Mouse (Mus musculus): ENCODE measurements around the gene Gas2l2.

Gas2l2 gene

GRCm38 (mm10) chr11:83442596-83443267 is 13.5 kb upstream of the Gas2l2 start:
- peak; percentile 79 for DNase-seq (ENCODE audit: low spot score)

- DNase-seq (ENCODE audit: low spot score): peak; percentile 43
These were observed 12.0 kb upstream of the Gas2l2 start for GRCm38 (mm10) chr11:83441235-83441634.

DNA sequence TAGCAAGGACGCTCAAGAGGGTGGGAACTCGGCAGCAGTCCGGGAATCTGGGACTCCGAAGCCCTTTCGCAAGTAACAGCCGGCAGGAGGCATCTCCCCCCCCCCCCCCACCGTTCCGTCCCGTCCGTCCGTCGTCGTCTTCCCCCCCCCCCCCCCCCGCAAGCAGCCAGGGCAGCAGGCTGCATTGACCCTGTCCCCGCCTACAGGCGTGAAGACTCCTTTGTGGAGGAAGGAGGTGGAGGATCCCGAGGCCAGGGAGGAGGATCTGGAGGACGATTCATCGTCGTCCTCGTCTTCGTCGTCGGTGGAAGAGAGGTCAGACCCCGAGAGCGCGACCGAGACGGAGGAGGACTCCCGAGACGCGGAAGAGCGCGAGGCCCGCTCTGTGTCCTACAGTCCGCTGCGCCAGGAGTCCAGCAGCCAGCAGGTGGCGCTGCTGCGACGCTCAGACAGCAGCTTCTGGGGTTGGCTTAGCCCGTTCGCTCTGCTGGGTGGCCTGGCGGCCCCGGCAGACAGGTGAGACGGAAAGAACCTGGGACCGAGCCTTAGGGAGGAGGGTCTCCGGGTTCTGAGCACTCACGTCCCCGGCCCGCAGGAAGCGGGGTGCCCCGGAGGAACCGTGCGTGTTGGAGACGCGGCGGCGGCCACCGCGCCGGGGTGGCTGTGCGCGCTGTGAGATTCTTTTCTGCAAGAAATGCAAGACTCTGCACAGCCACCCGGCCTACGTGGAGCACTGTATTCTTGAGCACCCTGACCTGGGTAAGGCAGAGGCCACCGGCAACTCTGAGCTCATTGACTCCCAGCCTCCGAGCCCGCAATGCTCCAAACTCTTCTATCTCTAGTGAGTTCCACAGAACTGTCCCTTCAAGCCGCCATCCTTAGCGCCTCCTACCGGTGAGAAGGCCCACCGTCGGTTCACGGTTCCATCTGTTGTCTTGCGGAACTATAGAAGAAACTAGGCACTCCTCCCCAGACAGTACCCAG is 11.1 kb upstream of the Gas2l2 start:
- peak; percentile 93 for DNase-seq (ENCODE audit: low spot score)

- no peak for DNase-seq (ENCODE audit: low spot score)
These were observed 10.3 kb upstream of the Gas2l2 start for GRCm38 (mm10) chr11:83439426-83440060.

DNA sequence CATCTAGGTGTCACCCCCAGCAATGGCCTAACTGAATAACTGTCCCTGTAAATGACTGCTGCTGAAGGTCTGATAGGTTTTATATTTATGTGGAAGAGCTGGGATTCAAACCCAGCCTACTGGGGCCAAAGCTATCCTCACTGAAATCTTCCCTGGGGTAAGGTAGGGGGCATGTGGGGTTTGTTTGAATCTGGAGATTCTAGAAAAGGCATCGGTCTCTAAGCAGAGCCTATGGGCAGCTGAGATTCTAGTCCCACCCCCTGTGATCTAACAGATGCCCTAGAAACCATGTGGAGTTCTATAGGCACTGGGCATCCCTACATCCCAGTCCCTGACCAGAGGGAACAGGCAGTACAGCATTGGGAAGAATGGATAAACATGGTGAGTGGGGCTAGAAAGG is 8.1 kb upstream of the Gas2l2 start, which contains the start of gene 1700020L24Rik:
Gene 1700020L24Rik, plus strand, starts transcription at position 301 of the 400 bp plus-strand sequence.
- no peak for DNase-seq (ENCODE audit: low spot score)

DNA sequence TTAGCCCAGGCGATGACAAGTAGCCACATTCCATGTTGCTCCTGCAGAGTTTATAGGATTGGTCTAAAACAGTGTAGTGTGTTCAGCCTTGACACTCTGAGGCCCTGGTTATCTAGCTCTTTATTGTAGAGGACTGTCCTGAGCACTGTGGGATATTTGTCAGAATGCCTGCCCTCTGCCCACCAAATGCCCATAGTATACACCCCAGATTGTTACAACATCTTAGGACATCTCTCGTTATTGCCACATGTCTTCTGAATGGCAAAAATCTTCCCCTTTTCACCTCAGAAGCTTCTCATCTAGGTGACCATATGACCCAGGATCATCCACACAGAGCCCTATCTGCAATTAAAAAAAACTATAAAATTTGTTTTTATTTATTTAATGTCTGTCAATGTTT is 3.3 kb upstream of the Gas2l2 start:
- DNase-seq (ENCODE audit: low spot score): no peak

- DNase-seq (ENCODE audit: low spot score): peak; percentile 54
These were observed 2.3 kb downstream of the Gas2l2 start for GRCm38 (mm10) chr11:83426964-83427363.

DNA sequence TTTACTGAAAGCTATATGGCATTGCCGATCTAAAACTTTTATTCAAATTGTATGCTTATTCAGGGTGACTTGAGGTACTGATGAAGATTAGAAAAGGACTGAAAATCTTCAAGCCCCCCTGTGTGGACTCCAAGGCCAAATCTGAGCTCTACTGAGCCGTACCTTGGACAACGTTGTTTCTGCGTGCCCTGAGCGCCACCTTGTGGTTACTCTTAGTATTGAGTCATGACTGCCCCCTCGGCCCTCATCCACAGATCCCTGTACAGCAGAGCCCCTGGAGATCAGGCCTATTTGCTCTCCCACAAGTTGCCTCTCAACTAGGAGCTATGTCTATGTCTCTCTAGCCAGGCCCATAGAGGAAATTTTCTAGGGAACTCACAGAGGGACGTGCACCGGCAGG is 4.6 kb downstream of the Gas2l2 start:
- peak; percentile 77 for DNase-seq (ENCODE audit: low spot score)

DNA sequence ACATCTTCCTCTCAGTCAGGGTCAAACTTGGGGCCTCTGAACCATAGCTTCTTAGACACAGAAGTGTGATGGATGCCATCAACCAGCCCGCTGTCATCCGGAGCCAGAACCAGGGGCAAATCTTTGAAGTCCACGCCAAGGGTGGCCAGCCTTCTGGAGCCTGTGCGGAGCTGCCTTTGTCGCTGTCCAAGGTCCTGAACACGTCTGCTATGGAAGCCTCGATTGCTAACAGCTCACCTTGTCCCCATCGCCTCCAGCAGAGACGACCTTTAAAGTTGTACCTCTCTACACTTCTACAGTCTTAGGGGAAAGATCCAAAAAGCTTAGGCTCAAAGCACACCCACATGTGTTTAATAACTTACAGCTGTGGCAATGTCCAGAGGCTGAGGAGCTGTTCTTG is 8.0 kb downstream of the Gas2l2 start:
- DNase-seq (ENCODE audit: low spot score): no peak

- DNase-seq (ENCODE audit: low spot score): no peak
These were observed 8.9 kb downstream of the Gas2l2 start for GRCm38 (mm10) chr11:83420338-83420737.

GRCm38 (mm10) chr11:83418566-83418965 is 10.7 kb downstream of the Gas2l2 start:
- DNase-seq (ENCODE audit: low spot score): no peak

GRCm38 (mm10) chr11:83417708-83418107 is 11.5 kb downstream of the Gas2l2 start:
- DNase-seq (ENCODE audit: low spot score): no peak

GRCm38 (mm10) chr11:83417080-83417479 is 12.2 kb downstream of the Gas2l2 start:
- DNase-seq (ENCODE audit: low spot score): no peak

DNA sequence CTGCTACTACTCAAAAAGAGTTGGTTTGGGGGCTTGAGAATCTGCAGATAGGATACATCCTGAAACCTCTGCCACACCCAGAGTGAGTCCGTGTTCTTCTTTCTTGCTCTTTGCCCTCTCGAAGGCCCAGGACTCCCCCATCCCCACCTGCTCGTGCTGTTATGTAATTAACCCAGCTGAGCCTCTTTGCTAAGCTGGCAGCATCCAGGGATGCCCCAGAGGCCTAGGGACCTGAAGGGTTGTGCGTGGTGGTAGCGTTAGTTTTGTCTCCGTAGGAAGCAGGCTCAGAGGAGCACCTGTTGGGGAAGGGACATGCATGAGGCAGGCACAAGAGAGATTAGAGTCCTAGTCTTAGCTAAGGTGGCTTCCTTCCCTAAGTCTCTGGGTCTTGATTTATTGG is 18.7 kb downstream of the Gas2l2 start:
- no peak for DNase-seq (ENCODE audit: low spot score)

- DNase-seq (ENCODE audit: low spot score): peak; percentile 20
These were observed 19.4 kb downstream of the Gas2l2 start for GRCm38 (mm10) chr11:83409792-83410291.

DNA sequence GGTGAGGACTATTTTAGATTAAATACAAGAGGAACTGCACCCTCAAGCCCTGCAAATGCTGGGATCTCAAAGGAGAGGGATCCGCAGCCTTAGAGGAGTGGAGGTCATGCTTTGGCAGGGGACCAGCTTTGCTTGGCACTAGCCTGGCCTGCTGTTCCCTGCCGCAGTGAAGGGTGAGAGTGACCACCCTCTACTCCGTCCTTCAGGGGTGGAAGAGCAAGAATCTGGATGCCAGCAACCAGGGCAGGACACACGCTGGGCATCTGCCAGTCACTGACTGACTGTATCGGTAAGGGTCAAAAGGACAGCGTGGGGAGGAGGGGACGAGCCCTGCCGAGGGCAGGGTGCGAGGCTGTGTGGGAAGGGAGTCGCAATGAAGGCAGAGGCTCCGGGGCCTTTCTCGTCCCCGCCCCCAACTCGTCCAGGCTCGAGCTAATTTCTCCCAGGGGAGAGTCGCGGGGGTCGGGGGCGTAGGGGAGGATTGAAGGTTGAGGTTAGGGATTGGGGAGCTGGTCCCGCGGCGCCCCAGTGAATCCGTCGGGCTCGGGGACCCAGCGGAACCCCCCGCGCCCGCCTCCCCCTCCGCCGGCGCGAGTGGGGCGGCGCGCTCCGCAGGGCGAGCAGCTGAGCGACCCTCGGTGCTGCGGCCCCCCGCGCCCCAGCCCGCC is 20.0 kb downstream of the Gas2l2 start, which contains the start of gene Rasl10b:
Gene Rasl10b, plus strand, starts transcription at position 51 of the 668 bp plus-strand sequence.
- peak; percentile 54 for DNase-seq (ENCODE audit: low spot score)

DNA sequence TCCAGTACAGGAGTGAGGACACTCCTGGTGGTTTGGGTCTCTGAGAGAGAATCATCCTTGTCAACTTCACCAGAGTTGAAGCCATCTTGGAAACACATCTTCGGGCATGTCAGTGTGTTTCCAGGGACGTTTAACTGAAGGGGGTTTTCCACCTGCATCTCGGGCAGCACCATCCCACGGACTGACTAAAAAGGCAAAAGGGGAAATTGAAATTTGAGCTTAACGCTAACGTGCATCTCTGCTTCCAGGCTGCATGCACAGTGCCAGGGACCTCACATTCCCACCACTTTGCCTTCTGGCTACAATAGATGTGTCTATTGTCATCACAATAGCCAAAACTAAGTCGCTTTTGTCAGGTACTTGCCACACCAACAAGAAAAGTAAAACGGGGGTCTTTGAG is 21.0 kb downstream of the Gas2l2 start:
- no peak for DNase-seq (ENCODE audit: low spot score)

DNA sequence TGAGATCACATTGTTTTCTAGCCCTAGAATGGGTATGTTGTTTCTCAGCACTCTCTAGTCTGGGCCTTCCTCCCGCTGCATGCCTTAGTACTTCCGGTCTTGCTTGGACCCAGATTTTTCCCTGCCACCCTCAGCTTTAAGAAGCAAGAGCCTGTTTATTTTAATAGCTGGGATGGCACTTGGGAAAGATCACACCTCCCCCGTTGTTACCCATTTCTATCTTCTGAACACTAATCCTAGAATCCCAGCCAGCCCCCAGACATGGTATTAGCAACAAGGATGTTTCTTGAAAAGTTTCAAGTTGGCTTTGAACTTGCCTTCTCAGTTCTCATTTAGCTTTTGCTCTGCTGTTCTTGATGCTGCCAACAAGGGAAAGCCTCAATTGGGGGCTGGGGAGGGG is 22.9 kb downstream of the Gas2l2 start:
- DNase-seq (ENCODE audit: low spot score): no peak

DNA sequence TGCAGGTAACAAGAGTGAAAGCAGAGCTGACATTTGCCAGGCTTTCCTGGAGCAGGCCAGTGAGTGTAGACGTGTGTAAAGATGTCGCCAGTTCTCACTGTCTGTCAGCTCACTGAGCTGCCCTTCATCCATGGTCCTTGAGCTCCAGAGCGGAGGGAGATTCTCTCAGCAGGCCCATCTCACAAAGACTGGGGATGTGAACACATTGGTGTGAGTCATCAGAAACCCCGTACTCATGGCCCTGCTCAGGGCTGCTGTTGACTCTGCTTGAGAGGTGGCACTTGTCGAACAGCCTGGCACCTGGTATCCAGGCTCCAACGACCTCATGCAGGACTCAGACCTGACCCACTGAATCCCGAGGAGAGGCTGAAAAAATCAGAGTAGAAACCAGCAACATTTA is 25.5 kb downstream of the Gas2l2 start:
- no peak for DNase-seq (ENCODE audit: low spot score)

- no peak for DNase-seq (ENCODE audit: low spot score)
These were observed 30.5 kb downstream of the Gas2l2 start for GRCm38 (mm10) chr11:83398724-83399123.

GRCm38 (mm10) chr11:83397626-83398025 is 31.6 kb downstream of the Gas2l2 start:
- DNase-seq (ENCODE audit: low spot score): no peak
